Mouse (Mus musculus) cerebellum, postnatal 4 days (tissue): ENCODE measurements around the gene Hspg2.

Experiments
- DNase-seq, 2 experiments: peaks; one replicate each; pipeline ENCODE4 v3.0.0; 2022; ENCODE audit warnings: low spot score in 2 of 2, mixed read lengths in 1 of 2

Hspg2 gene

GRCm38 (mm10) chr4:137480191-137480992 lies 11.8 kb downstream of the Hspg2 start:
- no peak for DNase-seq

GRCm38 (mm10) chr4:137480993-137481340 lies 12.4 kb downstream of the Hspg2 start:
- no peak for DNase-seq

- no peak for DNase-seq
Observed at GRCm38 (mm10) chr4:137481381-137482030, 12.9 kb downstream of the Hspg2 start.

- DNase-seq: no peak
Observed at GRCm38 (mm10) chr4:137483871-137484270, 15.3 kb downstream of the Hspg2 start.

DNA sequence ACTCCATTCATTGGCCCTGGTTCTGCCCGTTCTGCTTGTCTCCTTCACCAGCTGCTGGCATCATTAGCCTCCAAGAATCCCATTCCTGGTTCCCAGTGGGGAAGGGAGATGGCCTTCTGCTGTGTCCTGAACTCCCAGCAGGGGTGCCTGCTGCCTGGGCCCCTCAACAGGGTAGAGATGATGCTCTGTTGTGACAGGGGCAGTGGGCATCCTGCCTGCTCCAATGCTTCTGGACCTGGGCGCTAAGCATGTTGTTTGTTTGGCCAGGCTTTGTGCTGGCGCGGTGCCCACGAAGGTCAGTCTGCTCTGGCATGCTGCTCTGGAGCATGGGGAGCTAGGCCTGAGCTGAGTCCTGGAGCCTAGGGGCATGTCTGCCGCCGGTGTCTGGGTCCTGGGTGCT lies 16.0 kb downstream of the Hspg2 start:
- DNase-seq: peak in 1 of 2 experiments; percentile 80

- DNase-seq: no peak
Observed at GRCm38 (mm10) chr4:137485258-137485960, 16.8 kb downstream of the Hspg2 start.

DNA sequence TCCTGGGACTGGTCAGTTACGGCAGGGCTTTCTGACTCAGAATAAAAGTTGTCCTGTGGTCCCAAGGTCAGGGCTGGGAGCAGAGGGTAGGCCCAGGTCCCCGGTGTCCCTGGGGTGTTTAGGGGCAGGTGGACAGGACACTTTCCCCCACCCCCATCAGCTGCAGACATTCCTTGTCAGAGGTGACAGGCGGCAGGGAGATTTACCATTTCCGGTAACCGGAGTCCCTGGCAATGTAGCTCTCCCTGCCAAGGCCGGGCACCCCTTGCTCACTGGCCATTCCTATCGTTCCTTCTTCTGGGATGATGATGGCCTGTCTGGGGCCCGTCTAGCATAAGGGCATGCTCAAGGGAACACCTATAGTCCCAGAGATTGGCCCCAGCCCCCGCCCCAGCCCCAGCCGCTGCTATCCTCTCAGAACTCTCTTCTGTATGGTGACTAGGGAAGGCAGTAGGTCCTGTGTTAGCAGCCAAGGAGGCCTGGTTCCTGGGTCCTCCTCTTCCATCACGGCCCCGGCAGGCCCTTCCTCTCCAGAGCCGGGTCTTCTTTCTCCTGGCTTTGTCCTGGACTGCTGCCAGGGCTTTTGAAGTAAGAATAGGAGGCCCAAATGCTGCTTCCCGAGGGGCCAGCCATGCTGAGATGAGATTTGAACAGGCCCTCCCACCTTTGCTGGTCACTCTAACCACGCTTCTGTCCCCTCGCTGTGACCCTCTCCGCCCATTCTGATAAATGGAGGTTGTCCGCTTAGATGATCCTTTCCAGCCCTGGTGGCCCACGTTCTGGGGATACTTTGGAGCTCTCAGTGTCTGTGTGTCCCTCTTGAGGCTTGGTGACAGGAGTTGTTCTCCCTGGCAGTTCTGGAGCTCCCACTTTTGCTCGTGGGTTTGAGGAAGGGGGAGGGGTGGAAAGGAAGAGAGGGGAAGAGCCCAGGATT lies 17.8 kb downstream of the Hspg2 start:
- DNase-seq: no peak

GRCm38 (mm10) chr4:137487286-137488000 lies 18.9 kb downstream of the Hspg2 start:
- DNase-seq: no peak

DNA sequence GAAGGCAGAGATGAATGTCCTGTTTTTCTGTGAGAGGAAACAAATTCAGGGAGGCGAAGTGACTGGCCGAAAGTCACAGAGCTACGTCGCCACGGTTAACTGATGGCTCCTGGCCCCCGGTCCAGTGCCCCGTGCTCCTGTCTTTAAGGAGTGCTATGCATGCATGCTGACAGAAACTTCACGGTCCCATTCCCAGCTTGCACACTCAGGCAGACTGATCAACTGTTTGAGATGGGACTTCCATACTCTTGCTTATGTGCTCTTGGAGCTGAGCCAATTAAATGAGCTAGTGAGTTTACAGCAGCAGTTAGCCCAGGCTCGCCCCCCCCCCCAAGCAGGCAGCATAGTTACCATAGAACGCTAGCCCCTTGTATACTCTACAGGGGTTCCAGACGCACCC lies 19.5 kb downstream of the Hspg2 start:
- no peak for DNase-seq

DNA sequence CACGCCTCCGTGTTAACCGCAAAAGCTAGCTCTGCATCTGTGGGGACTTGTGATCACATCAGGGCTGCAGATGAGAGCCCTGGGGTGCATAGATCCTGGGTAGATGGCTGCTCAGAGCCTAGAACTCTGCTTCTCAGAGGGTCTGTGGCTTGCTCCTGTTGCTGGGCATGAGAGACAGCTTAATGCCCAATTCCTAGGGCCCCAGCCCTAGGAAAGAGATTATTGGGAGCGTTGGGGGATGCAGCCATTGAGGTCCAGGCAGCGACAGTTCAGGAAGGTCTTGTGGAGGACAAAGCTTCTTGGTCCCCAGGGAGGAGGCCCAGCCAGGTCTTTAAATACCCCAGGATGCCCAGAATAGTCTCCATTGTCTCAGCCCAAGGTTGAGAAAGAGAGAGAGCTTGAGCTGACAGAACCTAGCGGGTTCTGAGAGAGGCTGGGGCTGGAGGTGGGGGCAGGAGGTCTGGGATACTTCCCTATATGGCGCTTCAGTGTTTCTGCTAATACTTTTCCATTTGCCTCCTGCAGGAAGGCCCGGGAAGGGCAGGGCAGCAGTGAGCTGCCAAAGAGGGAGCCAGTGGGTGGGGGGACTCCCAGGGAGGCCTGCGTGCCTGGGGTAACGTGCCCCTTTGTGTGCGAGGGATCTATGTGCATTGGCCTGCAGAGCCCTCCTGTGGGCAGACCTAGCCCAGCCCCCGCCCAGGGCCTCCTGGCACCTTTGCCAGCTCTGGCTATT lies 20.2 kb downstream of the Hspg2 start:
- no peak for DNase-seq

DNA sequence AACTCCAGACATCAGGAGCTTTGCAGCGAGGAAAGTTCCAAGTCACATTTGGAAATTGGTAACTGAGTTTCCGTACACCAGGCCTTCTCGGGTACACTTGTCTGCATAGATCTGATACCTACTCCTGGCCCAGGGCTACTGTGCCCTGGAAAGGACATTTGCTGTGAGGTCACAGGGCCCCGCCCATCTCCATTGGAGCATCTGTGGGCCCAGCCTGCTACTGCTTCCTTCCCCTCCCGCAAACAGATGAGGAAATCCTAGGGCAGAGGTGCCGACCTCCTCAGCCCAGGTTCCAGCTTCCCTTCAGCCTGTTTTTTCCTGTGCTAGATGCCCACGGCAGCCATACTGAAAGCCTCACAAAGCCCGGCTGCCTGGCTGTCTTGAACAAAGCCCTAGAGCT lies 21.4 kb downstream of the Hspg2 start:
- DNase-seq: no peak

DNA sequence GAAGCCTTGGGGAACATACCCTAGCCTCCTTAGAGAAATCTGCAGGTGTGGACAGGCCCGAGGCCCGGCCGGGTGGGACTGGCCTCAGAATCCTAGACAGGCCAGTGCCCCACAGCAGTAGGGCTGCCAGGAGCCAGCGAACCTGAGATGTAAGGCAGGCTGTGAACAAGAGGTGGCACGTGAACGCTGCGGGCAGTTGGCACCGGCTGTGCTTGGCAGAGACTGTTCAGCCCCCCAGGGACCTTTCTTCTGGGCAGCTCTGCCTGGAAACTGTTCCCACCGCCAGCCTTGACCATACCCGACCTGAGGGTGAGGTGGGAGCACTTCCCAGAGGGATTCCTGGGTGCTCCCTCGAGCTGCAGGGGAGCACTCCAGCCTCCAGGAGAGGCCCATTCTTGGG lies 24.0 kb downstream of the Hspg2 start:
- DNase-seq: no peak

DNA sequence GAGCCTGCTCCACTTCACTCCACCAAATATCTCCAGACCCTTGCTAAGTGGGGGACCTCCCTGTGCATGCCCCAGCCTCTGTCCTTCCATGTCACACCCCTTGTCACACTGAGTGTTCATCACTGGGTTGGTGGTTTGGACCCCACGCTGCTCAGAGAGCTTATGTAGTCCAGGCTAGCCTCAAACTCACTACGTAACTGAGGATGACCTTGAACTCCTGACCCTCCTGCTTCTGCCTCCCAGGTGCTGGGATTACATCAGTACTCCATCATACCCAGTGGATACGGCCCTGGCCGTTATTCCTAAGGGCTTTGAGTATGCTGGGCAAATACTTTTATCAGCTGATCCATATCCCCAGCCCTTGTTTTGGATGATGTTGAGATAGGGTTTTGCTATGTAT lies 24.6 kb downstream of the Hspg2 start:
- no peak for DNase-seq

- DNase-seq: peak in 1 of 2 experiments; percentile 58
Observed at GRCm38 (mm10) chr4:137494751-137495500, 26.4 kb downstream of the Hspg2 start.

DNA sequence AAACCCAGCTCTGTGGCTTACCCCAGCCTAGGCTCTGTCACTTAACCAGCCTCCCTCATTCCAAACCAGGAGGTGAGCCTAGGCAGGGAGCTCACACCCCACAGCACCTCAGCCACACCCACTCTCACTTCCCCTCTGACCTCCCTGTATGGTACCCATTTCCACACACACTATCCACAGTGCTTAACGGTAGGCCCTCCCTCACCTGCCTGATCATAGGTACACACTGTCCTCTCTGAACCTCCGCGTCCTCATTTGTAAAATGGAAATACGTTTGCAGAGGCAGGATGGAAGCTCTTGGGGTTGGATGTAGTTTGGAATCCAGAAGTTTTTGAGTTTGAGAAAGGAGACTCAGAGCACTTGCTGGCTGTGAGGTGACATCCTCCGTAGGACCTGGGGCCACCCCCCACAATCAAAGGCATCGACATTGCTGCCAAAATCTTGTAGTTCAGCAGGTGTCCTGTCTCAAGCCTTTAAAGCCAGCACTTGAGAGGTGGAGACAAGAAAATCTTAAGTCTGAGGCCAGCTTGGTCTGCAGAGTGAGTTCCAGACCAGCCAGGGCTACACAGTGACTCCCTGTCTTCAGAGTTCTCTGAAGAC lies 27.0 kb downstream of the Hspg2 start:
- DNase-seq: no peak

DNA sequence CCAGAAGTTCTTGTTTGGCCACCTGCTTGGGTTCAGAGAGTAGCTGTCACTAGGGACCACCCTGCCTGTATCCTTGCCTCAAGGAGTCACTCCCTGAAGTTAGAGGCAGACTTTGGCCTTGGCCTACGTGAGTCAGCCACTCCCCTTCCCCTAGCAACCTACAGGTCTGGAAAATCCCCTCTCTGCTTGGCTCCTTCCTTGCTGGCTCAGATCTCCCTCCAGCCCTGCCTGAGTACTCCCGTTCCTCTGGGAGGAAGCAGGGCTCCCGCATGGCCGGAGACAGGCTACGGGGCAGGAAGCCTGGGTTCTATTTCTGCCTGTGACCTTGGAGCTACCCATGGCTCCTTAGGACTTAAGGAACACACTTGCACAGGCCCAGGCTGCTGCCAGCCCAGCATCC lies 28.8 kb downstream of the Hspg2 start:
- DNase-seq: no peak

- DNase-seq: no peak
Observed at GRCm38 (mm10) chr4:137497892-137498722, 29.5 kb downstream of the Hspg2 start.

- DNase-seq: no peak
Observed at GRCm38 (mm10) chr4:137498882-137499583, 30.5 kb downstream of the Hspg2 start.
